ENCODE assay signal across 9 mouse cellular contexts in genomic region chr16:44141483-44141882, GRCm38 (mm10). TPM values are rescaled to one million over a fixed set of nuclear protein-coding genes. Genes with fewer than 3 reads are reported as not detected.
A peak's percentile ranks its signal among the peaks of the same experiment; 100 is the strongest.
DNase-seq lines count a peak whose midpoint lies in the region; ATAC-seq and TF ChIP-seq lines count a peak whose summit lies in the region.
"Had no signal": no experiment of that assay in that cellular context is flagged by ENCODE, and none has a peak within 500 bp of the region (broad histone marks: within the 10 kb centered on the region; RNA-seq: fewer than 3 reads in every experiment).

No protein-coding gene starts in this region.

- TF ChIP-seq CTCF in midbrain, postnatal 0 days (IDR thresholded peaks at IDR 0.05): no peak

- H3K9me3 ChIP-seq in embryonic facial prominence, embryonic 13.5 days: no peaks in the 10 kb centered on the region
- H3K9me3 ChIP-seq in intestine, embryonic 16.5 days (ENCODE audit: control insufficient read depth, low read length): no peaks in the 10 kb centered on the region
- no peaks in the 10 kb centered on the region for H3K9me3 ChIP-seq in midbrain, postnatal 0 days (ENCODE audit: low read length)

- no peaks in the 10 kb centered on the region for H3K27me3 ChIP-seq in embryonic facial prominence, embryonic 13.5 days
- H3K27me3 ChIP-seq in intestine, embryonic 16.5 days (replicated peaks; ENCODE audit: control insufficient read depth, insufficient read depth, low read length): no peaks in the 10 kb centered on the region
- H3K27me3 ChIP-seq in midbrain, postnatal 0 days (ENCODE audit: insufficient read depth, low read length): no peaks in the 10 kb centered on the region
- H3K27me3 ChIP-seq: Patski had no signal

- peaks cover 19% of the 10 kb centered on the region for H3K4me1 ChIP-seq in embryonic facial prominence, embryonic 13.5 days
- peaks cover 8% of the 10 kb centered on the region; the same call in 1 of the 2 replicates for H3K4me1 ChIP-seq in intestine, embryonic 16.5 days (ENCODE audit: control insufficient read depth, insufficient read depth, low read length)
- H3K4me1 ChIP-seq in midbrain, postnatal 0 days (ENCODE audit: insufficient read depth, low read length): peaks cover 2% of the 10 kb centered on the region; the same call in 1 of the 2 replicates

- H3K9ac ChIP-seq in embryonic facial prominence, embryonic 13.5 days: no peak overlapping the region
- 0 out of 2 replicates have a peak overlapping the region, but pooled peaks have one; percentile 2 for H3K9ac ChIP-seq in intestine, embryonic 16.5 days (ENCODE audit: low read depth, low read length)
- no peak overlapping the region for H3K9ac ChIP-seq in midbrain, postnatal 0 days (replicated peaks; ENCODE audit: low read length, poor library complexity, severe bottlenecking)

- no peaks in the 10 kb centered on the region for H3K36me3 ChIP-seq in embryonic facial prominence, embryonic 13.5 days
- no peaks in the 10 kb centered on the region for H3K36me3 ChIP-seq in intestine, embryonic 16.5 days (ENCODE audit: control insufficient read depth, insufficient read depth, low read length)
- no peaks in the 10 kb centered on the region for H3K36me3 ChIP-seq in midbrain, postnatal 0 days (ENCODE audit: insufficient read depth, low read length)

- WGBS in embryonic facial prominence, embryonic 13.5 days: 58% methylated on average over 6 of the region's 6 CpGs
- 41% methylated on average over 6 of the region's 6 CpGs for WGBS in intestine, embryonic 16.5 days
- 29% methylated on average over 6 of the region's 6 CpGs for WGBS in midbrain, postnatal 0 days

- H3K4me3 ChIP-seq in embryonic facial prominence, embryonic 13.5 days: peak overlapping the region; percentile 100
- peak overlapping the region; percentile 22; the same call in 1 of the 2 replicates for H3K4me3 ChIP-seq in intestine, embryonic 16.5 days (ENCODE audit: low read length)
- H3K4me3 ChIP-seq in midbrain, postnatal 0 days (ENCODE audit: low read depth, low read length): peak overlapping the region; percentile 12; the same call in 1 of the 2 replicates

- H3K4me2 ChIP-seq in embryonic facial prominence, embryonic 13.5 days: peak overlapping the region; percentile 60
- H3K4me2 ChIP-seq in intestine, embryonic 16.5 days (ENCODE audit: low read depth, low read length): peak overlapping the region; percentile 38
- peak overlapping the region; percentile 67 for H3K4me2 ChIP-seq in midbrain, postnatal 0 days (ENCODE audit: low read depth, low read length, poor library complexity, severe bottlenecking)

- peak; percentile 10 for DNase-seq in embryo, embryonic 10 days (ENCODE audit: low spot score)
- DNase-seq in embryo, embryonic 10.5 days (ENCODE audit: low spot score): no peak
- peak; percentile 9 for DNase-seq in 3134 (ENCODE audit: extremely low read depth, insufficient read length, low spot score)
- DNase-seq in midbrain, postnatal 0 days (ENCODE audit: low spot score): peak; percentile 40
- DNase-seq in spleen, postnatal 14 days (ENCODE audit: low spot score in 2 of 2): no peak
- no peak for DNase-seq in layer of hippocampus, postnatal 14 days (ENCODE audit: low spot score in 2 of 2)

- ATAC-seq in embryonic facial prominence, embryonic 13.5 days (ENCODE audit: insufficient number of reproducible peaks, insufficient read depth, low FRiP score, low TSS enrichment, low read depth): no peak
- no peak for ATAC-seq in intestine, embryonic 16.5 days
- no peak for ATAC-seq in midbrain, postnatal 0 days (ENCODE audit: low FRiP score)
- ATAC-seq: Patski had no signal

- H3K27ac ChIP-seq in embryonic facial prominence, embryonic 13.5 days: no peak overlapping the region
- no peak overlapping the region for H3K27ac ChIP-seq in intestine, embryonic 16.5 days (ENCODE audit: low read length)
- no peak overlapping the region for H3K27ac ChIP-seq in midbrain, postnatal 0 days (ENCODE audit: low read depth, low read length)

RNA-seq across cellular contexts. Expression of gene Naa50, which starts 1.9 kb away (rescaled TPM):
- polyA plus RNA-seq in embryonic facial prominence, embryonic 13.5 days (2015; fragmentation: Nextera tagmentation; extraction: Ambion mirVana): 97.8 and 105 TPM in 2 replicates
- polyA plus RNA-seq in intestine, embryonic 16.5 days (2015; fragmentation: Nextera tagmentation; extraction: Ambion mirVana): 76.3 and 82.6 TPM in 2 replicates
- total RNA-seq in midbrain, postnatal 0 days (2014; rRNA removed): 15.3 and 22.1 TPM in 2 replicates
- 44.7 and 50.4 TPM in 2 replicates for polyA plus RNA-seq in midbrain, postnatal 0 days (2015; fragmentation: Nextera tagmentation; extraction: Ambion mirVana)
- 10 to 100 TPM; 52.6 to 54.0 TPM for total RNA-seq in layer of hippocampus, postnatal 14 days (2021)

RNA-seq across cellular contexts. Expression of gene Atp6v1a, which starts 2.0 kb away (rescaled TPM):
- 40.3 and 45.5 TPM in 2 replicates for polyA plus RNA-seq in embryonic facial prominence, embryonic 13.5 days (2015; fragmentation: Nextera tagmentation; extraction: Ambion mirVana)
- polyA plus RNA-seq in intestine, embryonic 16.5 days (2015; fragmentation: Nextera tagmentation; extraction: Ambion mirVana): 73.0 and 85.2 TPM in 2 replicates
- total RNA-seq in midbrain, postnatal 0 days (2014; rRNA removed): 193 and 218 TPM in 2 replicates
- polyA plus RNA-seq in midbrain, postnatal 0 days (2015; fragmentation: Nextera tagmentation; extraction: Ambion mirVana): 194 and 204 TPM in 2 replicates
- 100 to 1,000 TPM; 491 to 508 TPM for total RNA-seq in layer of hippocampus, postnatal 14 days (2021)

RNA-seq across cellular contexts. Expression of gene Usf3, which starts 31.6 kb away (rescaled TPM):
- 2.6 and 3.9 TPM in 2 replicates for polyA plus RNA-seq in embryonic facial prominence, embryonic 13.5 days (2015; fragmentation: Nextera tagmentation; extraction: Ambion mirVana)
- 2.0 and 2.3 TPM in 2 replicates for polyA plus RNA-seq in intestine, embryonic 16.5 days (2015; fragmentation: Nextera tagmentation; extraction: Ambion mirVana)
- 12.0 and 14.1 TPM in 2 replicates for total RNA-seq in midbrain, postnatal 0 days (2014; rRNA removed)
- 1.4 and 1.5 TPM in 2 replicates for polyA plus RNA-seq in midbrain, postnatal 0 days (2015; fragmentation: Nextera tagmentation; extraction: Ambion mirVana)
- 10 to 100 TPM; 39.4 to 42.0 TPM for total RNA-seq in layer of hippocampus, postnatal 14 days (2021)

Comparison
In these comparisons a context has a peak if more than half of its experiments do, and no peak if none do; other contexts are left out.
1. DNase-seq: peak in embryo, embryonic 10 days (single experiment), 3134 (single experiment) and midbrain, postnatal 0 days (single experiment); none in embryo, embryonic 10.5 days (single experiment), spleen, postnatal 14 days (0 of 2) and layer of hippocampus, postnatal 14 days (0 of 2).
2. H3K4me3 ChIP-seq: peak in every context shown above with its lines; median percentile 100 in embryonic facial prominence, embryonic 13.5 days; 22 in intestine, embryonic 16.5 days; 12 in midbrain, postnatal 0 days.
3. Peak in every context shown above with its lines, with median percentiles within 50 percentile points of each other: H3K4me2 ChIP-seq.